8 mouse cellular contexts compared by ENCODE assay signal in genomic region chr10:96132161-96132560, GRCm38 (mm10). TPM values are rescaled to one million over a fixed set of nuclear protein-coding genes. Genes with fewer than 3 reads are reported as not detected.
A peak's percentile ranks its signal among the peaks of the same experiment; 100 is the strongest.
DNase-seq lines count a peak whose midpoint lies in the region; ATAC-seq lines count a peak whose summit lies in the region.

No protein-coding gene starts in this region.

- H3K9ac ChIP-seq in kidney, embryonic 14.5 days (ENCODE audit: low read depth, low read length), result no peak overlapping the region
- no peak overlapping the region for H3K9ac ChIP-seq in limb, embryonic 12.5 days (replicated peaks)

- H3K4me3 ChIP-seq in kidney, embryonic 14.5 days (ENCODE audit: low read length), result no peak overlapping the region
- H3K4me3 ChIP-seq in limb, embryonic 12.5 days (replicated peaks), result no peak overlapping the region

- peak; percentile 90 for ATAC-seq in common myeloid progenitor, adult 5-6 weeks (replicated peaks; ENCODE audit: low read depth, poor library complexity, severe bottlenecking)
- ATAC-seq in kidney, embryonic 14.5 days (ENCODE audit: low FRiP score, low TSS enrichment), result peak; percentile 49; the same call in 1 of the 2 replicates
- ATAC-seq in limb, embryonic 12.5 days (ENCODE audit: insufficient number of reproducible peaks, insufficient read depth, low FRiP score, low TSS enrichment, low read depth), result peak; percentile 58; the same call in 1 of the 2 replicates

- H3K4me1 ChIP-seq in kidney, embryonic 14.5 days (ENCODE audit: control insufficient read depth, insufficient read depth, low read length), result no peaks in the 10 kb centered on the region
- H3K4me1 ChIP-seq in limb, embryonic 12.5 days (replicated peaks), result peaks cover 3% of the 10 kb centered on the region; the same call in 1 of the 2 replicates

- H3K27ac ChIP-seq in kidney, embryonic 14.5 days (ENCODE audit: low read depth, low read length), result no peak overlapping the region
- H3K27ac ChIP-seq in limb, embryonic 12.5 days, result no peak overlapping the region

- DNase-seq in 3T3-L1 (ENCODE audit: low read depth, low spot score) (peak; percentile 82), adipocyte (ENCODE audit: low spot score) (peak; percentile 90)
- peak; percentile 11 for DNase-seq in gastrocnemius, postnatal 25 days
- DNase-seq in naive thymus-derived CD4-positive, alpha-beta T cell, adult 2 months (ENCODE audit: low read depth), result peak; percentile 67
- peak; percentile 64 for DNase-seq in thymus, postnatal 0 days (ENCODE audit: low spot score)

- 31% methylated on average over 6 of the region's 6 CpGs for WGBS in kidney, embryonic 14.5 days
- WGBS in limb, embryonic 12.5 days, result 36% methylated on average over 6 of the region's 6 CpGs

- no peaks in the 10 kb centered on the region for H3K36me3 ChIP-seq in kidney, embryonic 14.5 days (ENCODE audit: control insufficient read depth, insufficient read depth, low read length)
- no peaks in the 10 kb centered on the region for H3K36me3 ChIP-seq in limb, embryonic 12.5 days

- H3K4me2 ChIP-seq in kidney, embryonic 14.5 days (replicated peaks; ENCODE audit: low read depth, low read length), result no peak overlapping the region
- no peak overlapping the region for H3K4me2 ChIP-seq in limb, embryonic 12.5 days

- no peaks in the 10 kb centered on the region for H3K9me3 ChIP-seq in kidney, embryonic 14.5 days (ENCODE audit: control insufficient read depth, low read length)
- no peaks in the 10 kb centered on the region for H3K9me3 ChIP-seq in limb, embryonic 12.5 days

- no peaks in the 10 kb centered on the region for H3K27me3 ChIP-seq in kidney, embryonic 14.5 days (ENCODE audit: control insufficient read depth, insufficient read depth, low read length)
- H3K27me3 ChIP-seq in limb, embryonic 12.5 days, result no peaks in the 10 kb centered on the region

RNA-seq across cellular contexts. Expression of gene Gm5426, which starts 4.2 kb away (rescaled TPM):
- not detected in 2 replicates for total RNA-seq in common myeloid progenitor, adult 5-6 weeks (2017)
- not detected for total RNA-seq in gastrocnemius, postnatal 25 days (2021)
- not detected in 2 replicates for polyA plus RNA-seq in kidney, embryonic 14.5 days (2014; fragmentation: Nextera tagmentation; extraction: Ambion mirVana)
- not detected in 2 replicates for polyA plus RNA-seq in limb, embryonic 12.5 days (2016; fragmentation: Nextera tagmentation; extraction: Ambion mirVana)
- not detected in 2 replicates for polyA plus RNA-seq in thymus, postnatal 0 days (2015; fragmentation: Nextera tagmentation; extraction: Ambion mirVana)

Comparison
In these comparisons a context has a peak if more than half of its experiments do, and no peak if none do; other contexts are left out.
1. DNase-seq: peak in every context shown above with its lines; median percentile 90 in adipocyte; 82 in 3T3-L1; 67 in naive thymus-derived CD4-positive, alpha-beta T cell, adult 2 months; 64 in thymus, postnatal 0 days; 11 in gastrocnemius, postnatal 25 days.